Mouse (Mus musculus) splenic B cell, adult 2 months (primary cell): ENCODE measurements around the gene Csn3.

ENCODE experiments used
- DNase-seq: peaks from one replicate; pipeline ENCODE4 v3.0.0-alpha.2; 2011; ENCODE audit warnings: low read depth, low spot score
- H3K27me3 ChIP-seq: 2 replicates; pipeline ENCODE4 v1.6.1; 2012; ENCODE audit warnings: mild to moderate bottlenecking, low read length, moderate library complexity, mixed read lengths; ENCODE audit not compliant: control insufficient read depth, poor library complexity, insufficient read depth, severe bottlenecking
- H3K36me3 ChIP-seq: 2 replicates; pipeline ENCODE4 v1.6.1; 2012; ENCODE audit warnings: mild to moderate bottlenecking, low read length, moderate library complexity, mixed read lengths; ENCODE audit not compliant: control insufficient read depth, poor library complexity, insufficient read depth, severe bottlenecking

Csn3 gene

DNA sequence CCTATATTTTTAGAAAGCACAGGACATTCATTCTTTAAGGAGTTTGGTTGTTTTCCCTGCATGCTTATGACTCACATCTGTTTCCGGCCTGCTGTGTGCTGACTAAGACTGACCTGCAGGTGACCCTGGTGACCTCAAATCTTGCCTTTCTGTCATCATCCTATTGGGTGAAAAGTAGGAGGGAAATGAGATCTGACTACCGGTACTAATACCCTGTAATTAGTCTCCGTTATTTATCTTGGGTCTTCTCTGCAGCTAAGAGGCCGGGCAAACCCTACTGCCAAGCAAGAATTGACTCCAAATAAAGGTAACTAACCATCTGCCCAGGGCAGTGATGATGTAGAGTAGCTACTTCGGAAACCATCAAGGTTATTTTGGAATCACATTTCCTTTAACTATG, at the start of gene Csn3:
Gene Csn3, plus strand, starts transcription at position 208 of the 400 bp plus-strand sequence.
- no peaks in the 10 kb centered on the region for H3K27me3 ChIP-seq
- no peak for DNase-seq
- no peaks in the 10 kb centered on the region for H3K36me3 ChIP-seq

- DNase-seq: no peak
- H3K36me3 ChIP-seq: no peaks in the 10 kb centered on the region
- no peaks in the 10 kb centered on the region for H3K27me3 ChIP-seq
Observed at GRCm38 (mm10) chr5:87884729-87885128, 40.6 kb upstream of the Csn3 start, which contains the start of gene Odam. Gene Odam (plus strand): TSS chr5:87885029.

DNA sequence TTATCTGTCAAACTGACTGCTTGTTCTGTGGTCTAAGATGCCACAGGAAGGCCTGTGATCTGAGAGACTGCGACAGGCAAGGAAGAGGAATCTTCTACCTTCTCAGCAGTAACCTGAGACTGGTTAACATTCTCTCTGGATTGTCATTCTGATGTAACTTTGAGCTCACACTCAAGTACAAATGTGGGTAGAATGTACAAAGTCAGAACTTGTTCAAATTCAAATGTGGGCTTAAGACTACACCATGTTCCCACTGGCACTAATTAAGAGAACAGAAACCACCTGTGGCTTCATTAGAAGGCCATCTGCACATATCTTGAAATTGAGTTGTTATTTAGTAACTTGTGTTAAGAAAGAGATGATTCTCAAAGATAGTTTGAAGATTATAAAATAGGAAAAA, 6.2 kb downstream of the Csn3 start:
- no peak for DNase-seq
- Histone ChIP-seq H3K36me3 (no peaks in the 10 kb centered on the region), H3K27me3 (no peaks in the 10 kb centered on the region)

- no peak for DNase-seq
- Histone ChIP-seq H3K27me3 (no peaks in the 10 kb centered on the region), H3K36me3 (no peaks in the 10 kb centered on the region)
Observed at GRCm38 (mm10) chr5:87940752-87941151, 15.4 kb downstream of the Csn3 start.

DNA sequence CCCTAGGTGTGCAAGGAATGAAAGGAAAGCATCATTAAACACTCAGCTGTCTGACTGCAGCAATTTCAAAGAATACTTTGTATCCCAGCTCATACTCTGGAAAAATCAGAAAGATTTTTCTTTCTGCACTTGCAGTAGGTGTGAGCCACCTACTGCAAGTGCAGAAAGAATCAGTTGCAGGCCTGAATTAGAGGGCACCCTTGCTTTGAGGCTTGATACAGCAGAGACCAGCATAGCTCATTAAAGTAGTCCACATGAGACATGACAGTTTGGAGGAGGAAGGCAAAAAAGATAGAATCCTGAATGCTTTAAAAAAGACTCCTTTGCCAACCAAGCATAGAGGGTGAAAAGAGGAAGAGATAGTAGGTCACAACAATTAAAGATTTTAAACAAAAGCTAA, 17.1 kb downstream of the Csn3 start:
- DNase-seq: no peak
- Histone ChIP-seq H3K27me3 (no peaks in the 10 kb centered on the region), H3K36me3 (no peaks in the 10 kb centered on the region)

GRCm38 (mm10) chr5:87951836-87952235, 26.5 kb downstream of the Csn3 start:
- no peaks in the 10 kb centered on the region for H3K27me3 ChIP-seq
- no peak for DNase-seq
- no peaks in the 10 kb centered on the region for H3K36me3 ChIP-seq

GRCm38 (mm10) chr5:87969201-87969600, 43.8 kb downstream of the Csn3 start, which contains the start of the genes 2310003L06Rik and Gm28434:
Gene 2310003L06Rik (plus strand): TSS chr5:87969459.
Gene Gm28434 (plus strand): TSS chr5:87969517.
- Histone ChIP-seq H3K27me3 (no peaks in the 10 kb centered on the region), H3K36me3 (no peaks in the 10 kb centered on the region)
- DNase-seq: no peak

DNA sequence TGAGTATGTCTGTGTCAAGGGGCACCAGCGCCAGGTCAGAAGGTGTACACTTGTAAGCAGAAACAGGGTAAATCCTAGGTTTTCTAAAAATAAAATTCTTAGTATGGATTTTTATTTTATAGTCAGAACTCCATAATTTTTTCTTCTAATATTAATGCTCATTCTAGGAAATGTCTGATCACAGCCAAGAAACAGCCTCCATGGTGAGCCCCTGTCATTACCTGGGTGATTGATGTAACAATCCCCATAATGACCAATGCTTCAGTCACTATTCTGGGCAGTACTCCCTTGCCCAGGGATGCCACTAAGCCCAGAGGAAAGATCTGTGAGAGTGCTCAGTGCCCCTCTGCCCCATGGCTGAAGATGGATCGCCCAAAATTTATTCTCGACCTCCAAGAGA, 53.8 kb downstream of the Csn3 start, which contains the start of gene Cabs1:
Gene Cabs1, plus strand, starts transcription at position 301 of the 400 bp plus-strand sequence.
- Histone ChIP-seq H3K36me3 (no peaks in the 10 kb centered on the region), H3K27me3 (no peaks in the 10 kb centered on the region)

More for the DNA sequence above, 53.8 kb downstream of the Csn3 start, which contains the start of gene Cabs1:
- no peak for DNase-seq
